Mouse (Mus musculus) layer of hippocampus, postnatal 36 days (tissue): ENCODE measurements at regions not wholly inside any gene's neighbourhood (a gene's known extent, or its start where the extent isn't known, plus 50 kb on each side); places are given as distances from the start of the nearest gene placed in this dataset.
A peak's percentile ranks its signal among the peaks of the same experiment; 100 is the strongest.

Source experiments
- DNase-seq, 2 experiments: peaks; one replicate each; pipeline ENCODE4 v3.0.0; 2022

DNA sequence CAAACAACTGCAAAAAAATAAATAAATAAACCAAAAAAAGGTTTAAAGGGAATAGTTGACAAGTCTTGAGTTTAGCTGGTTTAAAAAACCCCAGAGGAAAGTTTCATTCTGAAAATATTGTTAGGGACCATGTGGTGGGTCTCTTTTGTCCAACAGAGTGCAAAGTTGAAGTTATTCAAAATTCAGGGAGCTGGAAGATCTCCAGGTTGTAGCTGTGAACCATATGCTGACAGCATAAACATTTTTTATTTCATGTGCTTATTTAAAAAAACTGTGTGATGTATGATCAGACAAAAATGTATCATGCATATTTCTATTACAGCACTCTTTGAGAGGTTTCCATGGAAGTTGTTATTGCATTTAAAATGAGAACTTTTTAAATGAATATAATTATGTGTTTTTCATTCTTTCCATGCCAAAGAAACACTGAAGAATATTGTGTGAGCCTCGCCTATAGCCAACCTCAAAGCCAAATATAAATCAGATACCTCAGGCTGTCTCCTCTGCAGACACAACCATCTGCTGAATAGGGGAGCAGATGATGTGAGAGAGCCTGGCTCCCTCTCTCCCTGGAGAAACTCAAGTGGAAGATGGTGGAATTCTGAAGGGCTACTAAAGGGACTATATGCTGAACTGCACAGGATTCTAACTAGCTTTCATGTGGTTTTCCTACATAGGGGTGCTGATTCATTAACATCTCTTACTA is 413.4 kb upstream of the Impad1 start:
- DNase-seq, result no peak

DNA sequence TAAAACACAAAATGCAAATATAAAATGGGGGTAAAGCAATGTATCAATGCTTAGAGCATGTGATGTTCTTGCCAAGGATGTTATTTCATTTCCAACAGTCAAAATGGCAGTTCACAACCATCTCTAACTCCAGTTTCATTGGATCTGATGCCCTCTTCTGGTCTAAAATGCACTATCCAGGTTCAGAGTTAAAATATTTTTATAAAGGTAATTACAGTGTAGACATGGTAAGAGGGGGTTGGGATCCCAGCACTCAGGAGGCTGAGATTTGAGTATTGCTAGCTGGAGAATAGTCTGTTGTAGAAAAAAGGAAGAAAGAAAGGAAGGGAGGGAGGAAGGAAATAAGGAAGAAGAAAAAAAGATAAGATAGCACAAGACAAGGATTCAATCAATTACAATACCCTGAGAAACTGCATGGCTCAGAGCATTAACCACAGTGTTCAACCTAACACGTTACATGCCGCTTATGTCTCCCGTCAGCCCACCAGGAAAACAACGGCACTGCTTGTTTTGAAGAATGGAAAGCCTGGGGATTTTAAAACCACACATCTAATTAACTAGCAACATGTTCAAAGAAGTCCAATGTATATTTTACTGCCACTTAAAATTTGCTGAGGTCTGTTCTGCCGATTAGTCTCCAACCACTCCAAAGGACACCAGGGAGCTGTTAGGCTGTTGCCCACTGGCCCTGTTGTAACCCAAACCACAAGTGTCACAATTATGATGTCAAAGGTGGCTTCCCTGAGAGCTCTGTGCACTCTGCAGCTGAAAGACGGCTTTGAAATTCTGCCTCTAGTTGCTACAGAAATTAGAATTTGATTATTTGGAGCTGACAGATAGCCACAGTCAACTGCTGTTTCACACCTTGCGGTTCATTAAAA is 412.4 kb upstream of the Impad1 start:
- no peak for DNase-seq

DNA sequence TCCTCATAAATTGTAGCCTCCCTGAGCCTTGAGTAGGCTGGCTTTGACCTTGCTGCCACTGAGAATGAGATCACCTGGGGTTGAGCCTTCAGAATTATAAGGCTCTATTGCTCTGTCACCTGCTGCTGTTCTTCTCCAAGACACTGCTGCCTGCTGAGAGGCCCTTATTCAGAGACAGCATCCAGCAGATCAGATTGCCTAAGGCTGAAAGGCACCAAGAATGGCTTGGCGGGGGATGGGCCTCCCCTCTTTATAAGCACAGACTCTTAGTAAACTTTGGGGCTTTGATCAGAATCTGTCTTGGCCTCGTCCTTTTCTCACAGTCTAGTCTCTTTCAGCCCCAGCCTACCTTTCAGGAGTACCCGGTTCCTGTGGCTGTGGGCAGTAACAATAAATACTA is 401.1 kb upstream of the Impad1 start:
- no peak for DNase-seq

DNA sequence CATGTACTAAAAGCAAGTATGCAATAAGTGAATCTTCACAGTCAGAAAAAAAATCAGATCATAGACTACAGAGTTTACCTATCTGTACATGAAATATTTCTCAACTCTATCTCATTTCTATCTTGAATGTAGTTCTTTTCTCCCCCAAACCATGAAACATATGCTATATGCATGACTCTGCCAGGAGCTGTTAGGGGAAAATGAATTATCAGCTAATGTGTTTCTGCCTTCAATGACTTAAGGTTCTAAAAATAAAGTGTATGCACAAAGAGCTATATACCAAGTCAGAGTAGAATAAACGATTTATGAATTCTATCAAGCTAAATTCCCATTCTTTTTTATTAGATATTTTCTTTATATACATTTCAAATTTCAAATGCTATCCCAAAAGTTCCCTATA is 388.4 kb upstream of the Impad1 start:
- no peak for DNase-seq

DNA sequence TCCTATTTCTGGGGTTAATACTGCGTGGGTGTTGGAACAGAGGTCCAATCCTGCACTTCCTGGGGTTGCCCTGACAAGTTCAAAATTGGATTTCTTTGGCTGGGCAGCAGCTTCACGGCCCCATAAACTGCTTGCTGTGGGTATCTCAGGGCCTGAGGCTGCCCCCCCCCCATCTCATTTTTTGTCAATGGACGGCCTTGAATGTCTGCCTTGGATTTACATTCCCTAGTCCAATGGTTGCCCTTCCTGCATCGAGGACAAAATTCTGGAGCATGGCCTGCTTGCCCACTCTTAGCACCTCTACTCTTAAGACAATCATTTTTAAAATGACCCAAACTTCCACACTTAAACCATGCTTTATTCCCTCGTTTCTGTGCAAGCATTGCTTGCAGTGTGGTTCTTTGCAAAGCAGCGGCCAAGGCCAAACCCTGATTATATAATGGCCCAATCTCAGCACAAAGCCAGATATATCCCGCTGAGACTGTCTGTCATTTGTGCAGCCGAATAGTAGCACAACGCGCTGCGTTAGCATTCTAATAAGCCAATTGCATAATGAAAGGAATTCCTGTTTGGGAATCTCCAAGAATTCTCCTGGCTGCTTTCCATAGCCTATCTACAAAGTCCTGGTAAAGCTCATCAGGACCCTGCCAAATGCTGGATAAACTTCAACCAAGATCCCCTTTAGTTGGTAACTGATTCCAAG is 386.0 kb upstream of the Impad1 start:
- DNase-seq, result peak in 1 of 2 experiments; percentile 3

DNA sequence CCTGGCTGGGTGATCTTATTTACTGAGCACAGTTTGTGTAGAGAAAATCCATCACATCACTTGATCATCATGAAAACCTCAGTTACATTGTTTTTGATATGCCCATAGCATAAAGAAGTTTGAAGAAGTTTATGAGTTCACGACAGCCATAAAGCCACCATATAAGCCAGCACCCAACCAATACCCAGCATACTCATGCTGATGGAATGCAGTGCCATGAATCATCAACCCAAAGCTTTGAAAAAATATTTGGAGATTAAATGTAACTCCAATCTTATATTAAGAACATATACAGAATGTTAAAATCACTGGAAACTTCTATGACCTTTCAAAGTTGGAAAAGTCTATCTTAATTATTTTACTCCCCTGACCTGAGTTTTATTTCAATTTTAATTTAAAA is 372.1 kb upstream of the Impad1 start:
- DNase-seq, result no peak

DNA sequence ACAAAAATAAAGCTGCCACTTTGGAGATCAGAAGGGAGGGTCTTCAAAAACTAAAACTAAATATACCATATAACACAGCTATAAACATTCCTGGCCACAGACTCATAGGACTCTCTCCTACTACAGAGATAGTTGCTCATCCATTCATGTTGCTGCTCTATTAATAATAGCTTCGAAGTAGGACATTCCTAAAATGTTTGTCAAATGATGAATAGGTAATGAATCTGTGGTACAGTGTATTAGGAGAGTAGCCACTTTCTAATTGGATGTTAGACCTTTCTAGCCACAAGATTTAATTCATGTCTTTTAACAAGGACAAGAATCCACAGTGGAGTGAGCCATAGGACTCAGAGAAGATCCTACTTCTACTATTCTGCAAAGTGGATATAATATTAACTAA is 367.8 kb upstream of the Impad1 start:
- no peak for DNase-seq

DNA sequence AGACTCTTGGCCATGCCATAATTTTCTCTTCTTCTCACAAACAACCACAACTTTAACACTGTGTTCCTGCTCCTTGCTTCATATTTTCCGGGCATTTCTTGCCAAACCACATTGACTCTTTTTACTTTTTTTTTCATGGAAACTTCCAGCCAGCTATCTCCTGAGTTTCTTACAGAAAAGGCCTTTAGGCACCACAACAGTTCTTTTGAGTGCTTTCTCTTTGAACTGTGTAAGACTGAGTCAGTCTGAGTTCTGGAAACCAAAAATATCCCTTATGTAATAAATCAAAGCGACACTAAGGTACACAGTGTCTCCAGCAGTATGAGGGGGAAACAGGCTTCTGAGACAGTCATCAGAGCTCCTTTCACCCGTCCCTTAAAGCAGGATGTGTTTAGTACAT is 337.6 kb upstream of the Impad1 start:
- DNase-seq, result no peak

DNA sequence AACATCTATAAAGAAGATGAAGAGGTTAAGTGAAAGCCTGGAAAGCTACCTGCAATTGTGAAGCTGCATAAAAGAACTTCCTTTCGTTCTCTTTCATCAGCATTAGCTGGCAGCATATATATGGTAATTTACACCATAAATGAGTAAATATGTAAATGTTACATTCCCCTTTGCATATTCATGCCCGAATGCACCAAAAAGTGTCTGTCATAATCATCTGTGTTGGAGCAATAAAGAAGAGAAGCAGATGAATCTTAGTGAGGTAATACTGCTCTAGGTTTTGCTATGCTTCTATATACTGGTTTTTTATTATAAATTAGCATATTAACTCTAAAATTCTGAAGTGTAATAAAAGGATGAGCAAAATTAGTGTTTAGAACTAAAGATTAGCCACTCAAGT is 332.9 kb upstream of the Impad1 start:
- no peak for DNase-seq

DNA sequence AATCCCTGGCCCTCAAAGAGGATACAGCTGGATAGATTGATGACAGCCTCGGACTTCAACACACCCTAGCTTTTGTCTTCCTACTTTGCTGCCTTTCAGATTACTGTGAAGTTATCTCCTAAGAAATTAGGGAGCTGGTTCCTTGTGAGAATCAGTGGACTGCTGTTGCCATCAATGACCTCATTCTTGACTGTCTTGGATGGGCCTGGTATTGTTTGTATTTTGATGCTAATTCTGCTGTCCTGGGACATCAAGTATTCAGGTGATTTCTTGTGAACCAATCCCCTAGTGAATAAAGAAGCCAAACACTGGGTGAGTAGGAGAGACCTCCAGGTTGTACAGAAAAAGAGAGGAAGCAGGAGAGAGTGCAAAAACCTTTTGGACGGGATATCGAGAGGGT is 305.3 kb upstream of the Impad1 start:
- no peak for DNase-seq

DNA sequence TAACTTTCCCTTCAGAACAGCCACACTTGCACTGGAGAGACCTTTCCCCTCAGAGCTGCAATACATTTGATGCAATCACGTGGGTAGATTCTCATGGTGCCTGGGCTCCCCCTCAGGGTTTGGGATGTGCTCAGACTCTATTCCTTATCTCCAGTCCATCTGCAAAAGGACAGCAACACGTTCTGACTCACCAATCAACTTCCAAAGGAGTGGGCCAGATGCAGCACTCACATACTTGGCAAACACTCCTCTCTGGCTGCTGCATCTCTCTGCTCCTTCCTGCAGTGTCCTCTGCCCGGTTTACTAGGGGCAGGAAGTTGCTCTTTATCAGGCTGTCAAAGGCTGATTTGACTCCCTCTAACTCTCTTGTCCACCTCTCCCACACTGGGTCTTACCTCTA is 285.6 kb upstream of the Impad1 start:
- no peak for DNase-seq

DNA sequence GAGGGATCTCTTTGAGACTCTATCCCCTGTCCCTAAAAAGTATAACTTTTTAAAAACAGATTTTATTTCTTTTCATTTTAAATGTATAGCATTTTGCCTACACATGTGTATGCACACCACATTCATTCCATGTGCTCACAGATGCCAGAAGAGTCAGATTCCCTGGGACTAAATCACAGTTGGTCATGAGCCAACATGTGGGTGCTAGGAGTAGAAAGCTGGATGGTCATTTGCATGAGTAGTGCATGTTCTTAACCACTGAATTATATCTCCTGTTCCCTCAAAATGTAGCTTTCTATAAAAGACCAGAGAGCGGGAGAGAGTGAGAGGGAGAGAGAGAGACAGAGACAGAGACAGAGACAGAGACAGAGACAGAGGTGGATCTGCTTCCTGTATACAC is 281.6 kb upstream of the Impad1 start:
- no peak for DNase-seq

DNA sequence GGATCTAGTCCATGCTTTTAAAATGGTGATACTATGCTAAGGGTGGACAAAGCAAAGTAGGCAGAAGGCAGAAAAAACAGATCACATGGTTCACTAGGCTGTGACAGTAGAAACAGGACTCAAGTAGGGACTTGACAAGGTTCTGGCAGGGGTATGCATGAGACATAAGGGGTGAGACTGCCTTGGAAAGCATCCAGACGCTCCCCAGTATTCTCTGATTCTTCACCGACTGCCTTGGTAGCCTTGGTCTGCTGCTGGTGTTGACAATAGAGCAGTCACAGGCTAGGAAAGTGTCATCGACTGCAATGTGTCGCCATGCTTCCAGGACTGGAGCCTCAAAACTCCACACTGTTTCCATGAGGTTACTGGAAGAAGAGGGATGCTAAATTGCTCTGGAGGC is 278.1 kb upstream of the Impad1 start:
- no peak for DNase-seq

DNA sequence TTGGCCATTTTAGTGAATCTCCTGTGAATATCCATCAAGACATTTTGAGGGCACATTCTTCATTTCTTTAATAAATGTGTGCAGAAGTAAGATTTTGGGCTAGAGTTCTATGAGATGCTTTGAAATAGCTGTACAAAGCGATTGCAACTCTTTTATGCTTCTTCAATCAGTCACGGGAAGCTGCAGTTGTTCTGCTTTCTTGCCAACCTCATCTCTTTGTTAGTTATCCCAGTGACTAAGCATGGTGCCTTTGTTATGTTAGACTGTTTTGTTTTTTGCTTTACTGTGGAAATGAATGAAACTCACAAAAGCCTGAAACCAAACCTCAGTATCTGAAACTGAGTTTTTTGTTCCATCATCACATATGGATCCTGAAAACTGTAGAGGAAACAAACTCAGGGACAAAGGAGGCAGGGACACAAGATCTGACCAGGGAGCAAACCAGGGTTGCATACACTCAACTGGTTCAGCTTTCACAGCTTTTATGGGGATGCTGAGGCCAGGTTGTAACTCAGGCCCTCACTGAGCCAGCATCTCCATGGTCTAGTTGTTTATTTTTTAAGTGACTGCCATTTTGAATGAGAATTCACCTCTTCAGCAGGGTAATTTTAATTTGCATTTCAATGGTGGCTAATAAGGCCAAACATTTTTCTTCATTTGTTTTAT is 266.3 kb upstream of the Impad1 start:
- no peak for DNase-seq

DNA sequence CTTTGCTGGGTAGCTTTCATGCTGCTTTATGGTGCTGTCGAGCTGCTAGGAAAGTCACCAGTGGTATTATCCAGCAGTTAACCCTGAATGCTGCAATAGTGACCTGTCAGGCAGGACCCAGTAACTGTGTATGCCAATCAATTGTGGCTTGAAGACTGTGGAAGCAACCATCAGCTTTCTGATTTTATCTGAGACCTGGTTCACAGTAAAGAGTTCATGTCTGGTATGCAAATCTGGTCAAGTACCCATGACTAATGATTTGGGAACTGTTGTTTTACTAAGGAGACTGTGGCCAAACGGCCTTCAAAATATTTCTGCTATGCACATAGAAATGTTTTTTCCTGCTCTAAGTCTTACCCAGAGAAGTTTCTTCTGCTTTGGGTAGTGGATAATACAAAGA is 236.8 kb upstream of the Impad1 start:
- DNase-seq, result no peak

DNA sequence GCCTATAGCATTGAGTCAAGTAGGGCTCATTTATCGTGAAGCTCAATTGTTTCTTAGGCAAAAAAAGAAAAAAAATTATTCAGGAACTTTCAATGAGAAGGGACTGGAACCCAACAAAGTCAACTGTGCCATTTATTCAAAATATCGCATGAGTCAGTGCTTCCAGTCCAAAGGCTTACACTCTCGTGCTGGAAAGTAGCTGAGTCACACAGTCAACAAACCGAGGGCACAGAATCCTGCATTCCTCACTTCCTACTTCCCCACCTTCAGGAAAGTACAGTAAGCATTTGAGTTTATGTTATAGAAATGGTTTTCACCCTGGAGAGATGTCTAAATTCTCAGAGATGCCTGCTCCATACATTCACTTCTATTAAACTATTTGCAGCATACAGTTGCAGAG is 194.3 kb upstream of the Impad1 start:
- no peak for DNase-seq

DNA sequence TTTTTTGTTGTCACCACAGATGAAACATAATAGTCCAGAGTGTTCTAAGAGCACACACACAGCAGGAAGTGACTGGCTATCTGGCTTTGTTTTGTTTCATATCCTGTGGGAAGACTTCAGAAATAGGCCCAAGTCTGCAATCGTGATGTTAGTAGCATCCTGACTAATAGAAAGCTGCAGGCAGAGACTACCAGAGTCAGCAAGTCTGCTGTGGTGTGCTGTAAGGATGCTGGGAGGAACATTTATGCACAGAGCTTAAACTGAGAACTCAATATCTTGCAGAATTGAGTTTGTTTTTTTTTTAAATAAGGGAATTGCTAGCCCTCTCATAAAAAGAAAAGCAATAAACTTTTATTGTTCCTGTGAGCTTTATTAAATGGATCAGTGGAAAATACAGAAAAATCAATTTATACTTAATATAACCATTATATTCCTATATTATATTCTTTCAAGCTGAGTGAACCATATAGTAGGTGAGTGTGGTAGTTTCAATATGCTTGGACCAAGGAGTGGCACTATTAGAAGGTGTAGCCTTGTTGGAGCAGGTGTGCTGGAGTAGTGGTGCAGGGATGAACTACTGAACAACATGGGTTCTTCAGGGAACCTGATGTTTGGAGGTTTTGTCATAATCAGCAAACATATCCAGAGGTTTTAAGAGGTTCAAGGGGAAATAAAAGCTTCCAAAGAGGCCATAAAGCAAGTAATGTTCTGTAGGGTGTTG is 190.5 kb upstream of the Impad1 start:
- DNase-seq, result no peak

DNA sequence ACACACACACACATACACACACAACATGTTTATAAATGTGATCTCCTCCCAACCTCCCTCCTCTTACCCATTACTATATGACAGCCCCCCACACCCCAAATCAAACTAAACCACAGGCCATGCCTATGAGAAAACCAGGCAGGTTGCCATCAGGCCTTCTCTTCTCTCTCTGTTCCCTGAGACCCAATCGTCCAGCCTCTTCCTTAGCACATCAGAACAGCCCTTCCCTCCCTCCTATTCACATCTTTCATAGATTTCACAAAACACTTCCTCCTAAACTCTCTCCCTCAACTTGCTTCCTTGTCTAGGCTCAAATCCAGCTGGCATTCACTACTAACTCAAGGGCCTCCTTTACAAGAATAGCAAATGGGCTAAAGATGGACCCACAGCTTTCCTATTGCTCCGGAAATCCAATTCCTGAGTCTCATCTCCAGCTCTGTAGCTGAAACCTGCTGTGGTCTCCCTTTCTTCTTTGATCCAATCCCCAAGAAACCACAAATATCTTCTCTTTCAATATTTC is 178.7 kb upstream of the Impad1 start:
- no peak for DNase-seq

DNA sequence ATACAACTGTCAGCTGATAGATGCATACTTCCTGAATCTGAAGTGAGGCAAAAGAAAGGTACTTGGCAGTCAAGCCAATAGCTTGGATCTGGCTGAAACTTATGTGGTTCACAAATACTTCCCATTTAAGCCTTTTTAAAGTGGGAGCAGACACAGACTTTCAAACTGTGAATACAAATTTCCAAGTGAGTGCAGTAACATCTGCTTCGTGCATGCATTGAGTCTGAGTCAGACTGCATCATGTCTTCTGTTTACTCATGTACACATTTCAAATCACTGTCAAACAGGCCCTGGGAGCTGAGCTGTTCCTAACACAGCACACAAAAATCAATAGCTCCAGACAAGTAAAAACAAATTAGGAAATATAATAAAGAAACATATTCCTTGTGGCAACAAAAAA is 155.8 kb upstream of the Impad1 start:
- peak in 1 of 2 experiments; percentile 12 for DNase-seq

DNA sequence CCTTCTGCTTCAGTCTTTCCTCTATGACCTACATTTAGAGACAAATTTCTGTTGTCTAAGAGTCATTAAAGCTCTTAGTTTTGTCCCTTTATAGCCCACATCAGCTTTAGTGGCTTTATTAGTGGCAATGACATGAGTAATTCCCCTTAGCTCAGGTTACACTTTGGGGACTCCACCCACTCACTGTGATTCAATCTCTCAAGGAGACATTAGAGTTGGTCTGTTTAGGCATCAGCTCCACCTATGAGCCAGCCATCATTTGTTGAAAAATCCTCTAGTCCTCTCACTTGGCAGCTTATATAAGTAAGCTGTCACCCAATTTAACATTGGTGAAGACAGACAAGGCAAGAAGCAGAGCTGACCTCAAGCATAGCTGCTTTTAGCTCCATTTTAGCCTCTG is 151.3 kb upstream of the Impad1 start:
- DNase-seq, result no peak

DNA sequence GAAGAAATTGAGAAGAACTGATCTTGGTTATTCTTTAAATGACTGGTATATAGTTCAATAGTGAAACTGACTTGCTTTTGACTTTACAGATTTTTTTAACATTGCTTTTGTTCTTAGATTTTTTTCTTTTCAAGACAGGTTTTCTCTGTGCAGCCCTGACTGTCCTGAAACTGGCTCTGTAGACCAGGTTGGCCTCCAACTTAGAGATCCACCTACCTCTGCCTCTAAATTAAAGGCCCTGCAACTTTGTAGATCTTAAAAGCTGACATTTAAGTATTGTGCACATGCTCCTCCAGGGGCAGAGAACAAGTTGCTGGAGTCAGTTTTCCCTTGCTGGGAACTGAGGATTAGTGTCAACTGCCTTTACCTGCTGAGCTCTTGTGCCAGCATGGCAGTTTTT is 132.6 kb upstream of the Impad1 start:
- no peak for DNase-seq

DNA sequence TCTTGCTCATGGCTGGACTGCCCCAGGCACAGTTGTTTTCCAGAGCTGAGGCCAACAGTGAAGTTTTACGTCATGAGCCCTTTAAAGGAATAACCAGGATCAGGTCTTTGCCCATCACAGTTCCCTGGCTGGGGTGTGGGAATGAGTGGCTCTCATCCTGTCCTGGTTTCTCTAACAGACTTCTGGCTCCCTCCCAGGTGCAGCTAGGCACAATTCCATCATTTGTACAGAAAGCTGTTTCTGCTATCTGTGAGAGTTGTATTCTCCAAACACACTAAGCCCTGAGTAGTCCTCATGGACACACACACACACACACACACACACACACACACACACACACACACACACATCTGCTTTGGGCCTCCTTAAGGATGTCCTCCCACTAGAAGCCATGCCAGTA is 127.1 kb upstream of the Impad1 start:
- no peak for DNase-seq
